Mouse (Mus musculus) mature B cell (primary cell): ENCODE results near the gene C3ar1.

ENCODE experiments used
- in situ Hi-C: fragments of 300-500 bp; cut with MboI; formaldehyde crosslinking; loops from 2 replicates; pipeline ENCODE4 v1.14.3; 2019

C3ar1 gene

DNA sequence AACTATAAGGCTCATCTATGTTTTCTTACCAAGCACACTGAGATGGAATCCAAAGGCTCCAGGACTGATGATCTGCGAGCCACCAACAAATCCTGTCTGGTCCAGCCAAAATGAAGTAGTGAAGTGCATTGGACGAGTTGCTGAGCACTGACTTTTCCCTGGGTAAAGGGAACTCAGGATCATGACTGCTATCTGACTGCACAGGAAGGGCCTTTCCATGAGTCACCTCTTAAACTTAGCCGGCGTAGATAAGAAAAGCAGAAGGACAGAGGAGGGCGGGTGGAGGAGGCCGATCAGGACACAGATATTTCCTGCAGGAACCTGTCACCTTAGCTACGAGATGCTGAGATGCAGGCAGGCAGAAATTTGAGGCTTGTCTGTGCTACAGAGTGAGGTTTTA is at the start of gene C3ar1:
TSS of gene C3ar1 (minus strand) at position 207 of the 400 bp plus-strand sequence.
- in situ Hi-C loops: no loop called here

DNA sequence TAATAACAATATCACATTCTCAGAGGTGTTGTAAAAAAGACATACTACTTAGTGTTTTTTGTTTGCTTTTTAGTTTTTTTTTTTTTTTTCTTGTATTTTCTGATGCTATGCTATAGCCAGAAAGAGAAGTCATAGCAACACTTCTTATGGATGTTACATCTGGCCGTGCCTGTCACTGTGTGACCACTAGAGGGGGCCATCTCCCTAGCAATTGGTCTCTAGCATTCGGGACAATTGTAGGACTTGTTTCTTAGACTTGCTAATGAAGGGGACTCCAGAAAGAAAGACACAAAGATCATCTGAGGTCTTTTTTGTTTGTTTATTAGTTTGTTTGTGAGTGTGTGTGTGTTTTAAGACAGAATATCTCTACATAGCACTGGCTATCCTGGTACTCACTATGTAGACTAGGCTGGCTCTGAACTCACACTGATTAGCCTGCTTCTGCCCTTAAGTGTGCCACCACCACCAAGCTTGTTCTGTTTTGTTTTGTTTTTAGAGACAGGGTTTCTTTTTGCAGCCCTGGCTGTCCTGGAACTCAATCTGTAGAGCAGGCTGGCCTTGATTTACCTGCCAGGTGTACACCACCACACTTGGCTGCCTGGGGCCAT is 36.6 kb upstream of the C3ar1 start:
- in situ Hi-C loops: loop anchor here (25.0 kb wide), 2 partner anchors 1370 to 1495 kb away; no protein-coding TSS in a partner anchor

DNA sequence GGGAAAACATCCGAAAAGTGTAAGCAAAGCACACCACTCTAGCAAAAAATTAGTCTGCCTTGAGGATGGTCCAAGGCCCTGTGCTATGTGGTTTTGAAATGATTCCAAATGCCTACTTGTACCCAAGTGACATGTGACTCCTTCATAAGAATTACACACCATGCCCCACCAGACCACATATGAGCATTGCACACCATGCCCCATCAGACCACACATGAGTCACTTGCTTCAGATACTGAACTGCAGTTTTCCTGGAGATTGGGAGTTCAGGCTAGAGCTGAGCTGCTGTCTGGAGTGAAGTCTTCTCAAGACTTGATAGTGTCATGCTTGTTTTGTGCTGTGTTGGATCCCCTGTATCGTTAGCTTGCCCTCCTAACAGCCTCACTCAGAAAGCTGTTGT is 33.6 kb upstream of the C3ar1 start:
- in situ Hi-C loops: loop anchor here (25.0 kb wide), 2 partner anchors 1373 to 1498 kb away; no protein-coding TSS in a partner anchor

DNA sequence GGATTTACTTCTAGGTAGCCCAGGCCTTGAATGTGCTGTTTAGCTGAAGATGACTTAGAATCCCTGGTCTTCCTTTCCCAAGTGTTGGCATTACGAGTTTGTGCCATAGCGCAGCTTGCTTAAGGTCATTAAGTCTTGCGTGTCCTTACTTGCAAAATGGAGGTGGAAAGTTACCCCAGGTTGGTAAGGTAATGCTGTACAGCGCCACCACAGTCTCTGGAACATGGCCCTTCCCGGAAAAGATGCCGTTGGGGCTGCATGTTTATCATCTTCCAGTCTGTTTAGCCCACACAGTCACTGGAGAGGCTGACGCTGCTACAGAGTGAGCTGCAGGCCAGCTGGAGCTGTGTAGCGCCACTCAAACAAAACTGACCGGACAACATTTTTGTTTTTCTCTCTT is 27.6 kb upstream of the C3ar1 start:
- in situ Hi-C loops: loop anchor here (25.0 kb wide), 2 partner anchors 1379 to 1504 kb away; no protein-coding TSS in a partner anchor

DNA sequence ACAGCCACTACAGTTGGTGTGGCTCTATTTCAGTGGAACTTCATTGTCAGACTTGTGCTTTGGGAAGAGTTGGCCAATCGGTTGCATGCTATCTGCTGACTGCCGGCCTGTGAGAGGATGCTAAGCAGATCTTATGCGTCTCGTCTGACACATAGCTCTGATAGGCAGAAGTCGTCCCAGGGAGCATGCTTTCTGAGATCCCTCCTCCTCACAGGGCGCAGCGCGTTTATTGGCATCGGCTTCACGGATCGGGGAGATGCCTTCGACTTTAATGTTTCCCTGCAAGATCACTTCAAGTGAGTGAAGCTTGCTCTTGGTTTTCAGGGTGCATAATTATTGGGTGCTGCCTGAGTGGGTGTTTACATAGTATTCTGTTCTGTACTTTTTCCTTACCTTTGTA is 25.3 kb upstream of the C3ar1 start:
- in situ Hi-C loops: loop anchor here (25.0 kb wide), 2 partner anchors 1381 to 1506 kb away; no protein-coding TSS in a partner anchor

DNA sequence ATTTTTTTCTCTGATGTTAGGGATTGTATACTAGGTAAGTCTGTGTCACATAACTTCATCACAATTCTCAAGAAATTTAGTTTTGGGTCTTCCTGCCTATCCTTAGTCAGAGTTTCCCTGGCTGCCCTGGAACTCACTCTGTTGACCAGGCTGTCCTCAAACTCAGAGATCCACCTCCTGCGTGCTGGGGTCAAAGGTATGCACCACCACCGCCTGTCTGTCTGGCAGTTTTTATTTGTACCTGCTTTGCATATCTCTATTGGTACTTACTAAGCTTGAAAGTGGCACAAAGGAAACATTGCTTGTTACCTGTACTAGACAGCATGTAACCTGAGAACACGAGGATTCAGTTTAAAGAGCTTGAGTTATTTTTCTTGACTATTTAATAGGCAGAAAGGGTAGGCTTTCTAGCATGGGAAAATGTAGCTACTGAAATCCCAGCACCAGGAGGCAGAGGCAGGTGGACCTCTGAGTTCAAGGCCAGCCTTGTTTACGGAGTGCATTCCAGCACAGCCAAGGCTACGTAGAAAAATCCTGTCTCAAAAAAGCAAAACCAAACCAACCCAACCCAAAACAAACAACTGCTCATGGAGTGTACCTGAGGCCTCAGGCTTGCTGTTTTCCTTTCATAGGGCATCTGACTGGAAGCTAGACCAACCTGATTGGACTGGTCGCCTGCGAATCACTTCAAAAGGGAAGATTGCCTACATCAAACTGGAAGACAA is 24.0 kb upstream of the C3ar1 start:
- in situ Hi-C loops: loop anchor here (25.0 kb wide), 2 partner anchors 1382 to 1507 kb away; no protein-coding TSS in a partner anchor

DNA sequence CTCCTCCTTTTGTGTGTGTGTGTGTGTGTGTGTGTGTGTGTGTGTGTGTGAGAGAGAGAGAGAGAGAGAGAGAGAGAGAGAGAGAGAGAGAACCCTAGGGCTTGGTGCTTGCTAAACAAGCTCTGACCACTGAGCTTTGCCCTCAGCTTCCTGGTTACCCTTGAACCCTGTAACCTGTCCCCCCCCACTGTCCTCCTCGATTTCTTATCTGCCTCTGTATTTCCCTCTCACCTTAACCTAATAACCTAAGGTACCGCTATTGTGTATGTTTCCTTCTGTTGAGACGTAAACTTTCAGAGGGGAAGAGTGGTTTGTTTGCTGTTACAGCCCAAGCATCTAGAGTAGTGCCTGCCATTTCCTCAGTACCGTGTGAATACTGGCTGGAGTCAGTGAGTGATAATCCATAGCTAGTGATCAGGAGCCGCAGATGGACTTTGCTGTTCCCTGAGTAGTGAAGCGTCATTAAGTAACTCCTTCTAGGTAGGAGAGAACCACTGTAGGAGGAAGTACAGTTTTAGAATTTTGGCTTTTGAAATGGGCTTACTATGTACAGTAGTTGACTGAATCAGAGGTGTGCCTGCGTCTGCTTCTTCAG is 23.3 kb upstream of the C3ar1 start:
- in situ Hi-C loops: loop anchor here (25.0 kb wide), 2 partner anchors 1383 to 1508 kb away; no protein-coding TSS in a partner anchor

DNA sequence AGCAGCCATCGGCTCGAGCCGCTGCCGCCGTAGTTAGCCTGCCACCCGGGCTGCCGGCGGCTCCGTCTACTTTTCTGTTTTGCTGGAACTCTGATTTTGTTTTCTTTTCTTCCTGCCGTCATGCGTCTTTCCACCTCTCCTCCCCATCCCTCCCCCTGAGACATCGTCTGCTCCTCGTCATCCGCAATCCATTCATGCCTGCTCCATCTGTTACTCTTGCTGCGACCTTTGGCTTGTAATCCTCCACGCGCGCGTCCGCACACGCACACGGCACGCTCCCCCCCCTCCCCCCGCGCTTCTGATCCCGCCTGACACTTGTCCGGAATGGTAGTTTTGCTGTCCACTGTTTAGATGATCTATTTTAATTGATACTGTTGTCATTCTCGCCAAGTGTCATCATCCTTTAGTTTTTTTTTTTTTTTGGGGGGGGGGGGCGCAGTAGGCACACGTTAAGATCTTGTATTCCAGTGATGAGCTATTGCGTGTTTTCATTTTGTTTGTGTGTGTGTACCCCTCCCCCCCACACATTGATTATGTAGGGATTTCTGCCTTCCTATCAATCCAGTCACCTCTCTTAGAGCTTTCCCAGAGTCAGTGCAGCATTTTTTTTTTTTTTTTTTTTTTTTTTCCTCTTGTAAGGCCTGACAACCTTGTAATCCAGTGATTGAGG is 18.9 kb upstream of the C3ar1 start:
- in situ Hi-C loops: loop anchor here (5.0 to 25.0 kb wide), 3 partner anchors 63 to 1512 kb away; no protein-coding TSS in a partner anchor

DNA sequence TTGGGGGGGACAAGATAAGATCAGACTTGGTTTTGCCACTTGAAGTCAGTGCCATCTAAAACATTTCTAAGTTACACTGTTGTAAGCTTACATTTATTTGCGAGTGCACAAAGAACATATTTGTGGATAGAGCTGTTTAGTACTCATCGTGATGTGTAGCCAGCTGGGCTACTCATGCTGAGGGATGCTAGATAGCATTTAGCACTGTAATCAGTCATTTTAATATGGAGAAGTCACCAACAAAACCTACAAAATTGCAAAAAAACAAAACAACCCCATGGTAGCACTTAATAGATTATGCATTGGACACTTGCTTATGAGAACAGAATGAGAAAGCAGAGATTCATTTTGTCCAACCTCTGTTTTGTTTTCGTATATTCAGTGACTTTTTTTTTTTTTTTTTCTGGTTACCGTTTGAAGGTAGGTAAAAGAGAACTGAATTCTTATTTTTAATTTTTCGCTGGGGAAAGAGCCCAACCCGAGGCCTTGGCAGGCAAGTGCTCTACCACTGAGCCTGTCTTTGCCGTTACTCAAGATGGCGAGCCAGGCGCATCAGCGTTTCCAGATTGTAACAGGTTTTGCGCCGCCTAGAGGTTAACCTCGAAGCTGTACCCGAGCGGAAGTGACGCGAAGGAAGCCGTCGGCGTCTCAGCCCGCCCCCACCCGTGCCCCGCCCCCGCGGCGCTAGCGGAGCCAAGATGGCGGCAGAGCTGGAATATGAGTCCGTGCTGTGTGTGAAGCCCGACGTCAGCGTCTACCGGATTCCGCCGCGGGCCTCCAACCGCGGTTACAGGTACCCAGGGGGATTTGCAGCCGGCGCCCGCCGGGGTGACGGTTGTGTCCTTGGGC is 18.1 kb upstream of the C3ar1 start, which contains the start of gene Necap1:
TSS of gene Necap1 (plus strand) at position 604 of the 849 bp plus-strand sequence.
- in situ Hi-C loops: loop anchor here (5.0 kb wide), 1 partner anchor 62 kb away; no protein-coding TSS in a partner anchor

DNA sequence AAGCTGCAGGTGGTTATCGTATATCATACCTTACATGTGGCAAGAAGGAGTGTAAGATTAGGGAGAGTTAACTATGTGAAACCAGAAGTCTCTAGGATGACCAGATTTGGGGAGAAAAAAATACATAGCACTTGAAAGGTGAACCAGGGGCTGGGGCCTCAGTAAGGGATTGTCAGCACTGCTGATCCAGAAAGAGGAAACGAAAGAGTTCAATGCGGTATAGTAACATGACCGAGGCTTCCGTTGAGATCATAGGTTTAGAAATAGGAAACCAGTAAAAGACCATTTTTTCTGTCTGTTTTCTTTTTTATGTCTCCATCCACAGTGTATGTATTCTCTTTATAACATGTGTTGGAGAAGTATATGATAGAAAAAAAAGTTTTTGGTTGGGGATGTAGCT is 16.8 kb upstream of the C3ar1 start:
- in situ Hi-C loops: loop anchor here (5.0 kb wide), 1 partner anchor 60 kb away; no protein-coding TSS in a partner anchor

DNA sequence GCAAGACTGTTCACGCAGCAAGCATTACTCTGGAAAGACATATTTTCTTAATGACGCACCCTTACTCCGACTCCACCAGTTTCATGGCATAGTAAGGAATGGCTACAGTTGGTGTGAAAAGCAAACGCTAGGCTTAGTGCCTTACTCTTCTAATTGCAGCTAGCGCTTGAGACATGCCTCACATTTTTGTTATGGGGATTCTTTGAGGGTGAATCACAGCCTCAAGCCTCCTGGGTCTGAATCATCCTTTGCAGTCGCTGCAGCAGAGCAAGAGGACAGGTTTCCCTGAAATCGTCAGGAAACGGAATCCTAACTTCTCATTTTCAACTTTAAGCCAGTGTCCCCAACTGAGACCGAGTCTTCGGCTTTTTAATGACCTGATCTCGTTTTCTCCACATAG is 13.9 kb upstream of the C3ar1 start:
- in situ Hi-C loops: loop anchor here (5.0 kb wide), 1 partner anchor 58 kb away; no protein-coding TSS in a partner anchor

DNA sequence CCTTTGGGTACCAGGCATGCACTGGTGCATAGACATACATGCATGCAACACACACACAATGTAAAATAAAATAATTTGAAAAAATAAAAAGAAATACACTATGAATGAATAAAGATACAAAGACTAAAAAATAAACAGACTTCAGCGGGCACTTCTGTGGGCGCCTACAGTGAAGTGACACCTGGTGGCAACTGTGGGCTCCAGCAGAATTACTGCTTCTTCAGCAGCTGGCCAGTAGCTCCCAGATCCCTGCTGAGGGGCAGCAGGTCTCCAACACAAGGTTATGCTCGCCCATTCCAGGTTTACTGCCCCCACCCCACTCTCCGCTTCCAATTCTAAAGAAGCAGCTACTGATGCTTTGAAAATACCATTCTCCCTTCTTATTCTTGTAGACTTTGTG is 12.0 kb upstream of the C3ar1 start:
- in situ Hi-C loops: no loop called here

DNA sequence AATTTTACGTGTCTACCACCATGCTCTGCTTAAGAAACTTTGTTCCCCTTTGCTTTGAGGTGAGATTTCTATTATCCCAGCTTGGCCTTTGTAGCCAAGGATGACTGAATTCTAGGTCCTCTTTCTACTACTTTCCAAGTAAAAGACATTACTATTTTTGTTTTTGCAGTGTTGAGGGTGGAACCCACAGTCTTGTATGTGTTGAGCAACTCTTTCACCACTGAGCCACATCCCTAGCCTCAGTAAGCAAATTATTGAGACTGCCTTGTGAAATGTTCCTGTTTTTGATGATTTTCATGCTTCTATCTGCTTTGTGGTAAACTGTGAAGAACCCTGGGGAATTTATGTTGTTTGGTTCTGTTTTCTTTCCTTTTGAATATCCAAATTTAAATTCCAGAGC is 6.9 kb upstream of the C3ar1 start:
- in situ Hi-C loops: no loop called here

DNA sequence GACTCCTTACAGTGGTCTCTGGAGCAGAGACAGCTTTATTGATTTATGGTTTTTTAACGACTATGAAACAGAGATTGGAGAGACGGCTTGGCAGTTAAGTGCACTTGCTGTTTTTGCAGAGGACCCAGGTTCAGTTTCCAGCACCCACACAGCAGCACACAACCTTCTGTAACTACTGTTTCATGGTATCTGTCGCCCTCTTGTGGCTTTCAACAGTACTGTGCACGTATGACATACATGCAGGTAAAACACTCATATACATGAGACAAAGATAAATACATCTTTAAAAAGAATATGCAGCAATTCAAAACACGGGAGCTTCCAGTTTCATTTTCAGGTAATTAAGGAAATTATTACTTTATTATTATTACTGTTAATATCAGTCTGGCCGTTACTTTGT is 6.5 kb upstream of the C3ar1 start:
- in situ Hi-C loops: no loop called here

DNA sequence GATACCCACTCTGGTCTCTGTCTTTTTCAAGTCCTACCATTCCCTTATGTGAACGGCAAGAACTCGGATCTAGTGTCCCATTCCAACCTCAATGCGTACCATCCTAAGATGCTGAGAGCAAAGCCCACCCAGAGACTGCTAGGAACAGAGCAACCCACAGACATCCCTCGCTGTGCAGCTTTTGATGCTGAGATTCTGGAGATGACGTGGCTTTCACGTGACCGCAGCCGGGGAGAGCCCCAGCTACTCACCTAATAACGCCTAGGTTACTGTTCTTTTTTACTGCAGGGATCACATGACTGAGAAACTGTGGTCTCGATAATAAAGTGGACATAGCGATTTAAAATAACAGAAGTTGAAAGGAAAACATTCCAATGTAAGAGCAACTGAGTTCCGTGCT is 1.4 kb downstream of the C3ar1 start:
- in situ Hi-C loops: no loop called here

DNA sequence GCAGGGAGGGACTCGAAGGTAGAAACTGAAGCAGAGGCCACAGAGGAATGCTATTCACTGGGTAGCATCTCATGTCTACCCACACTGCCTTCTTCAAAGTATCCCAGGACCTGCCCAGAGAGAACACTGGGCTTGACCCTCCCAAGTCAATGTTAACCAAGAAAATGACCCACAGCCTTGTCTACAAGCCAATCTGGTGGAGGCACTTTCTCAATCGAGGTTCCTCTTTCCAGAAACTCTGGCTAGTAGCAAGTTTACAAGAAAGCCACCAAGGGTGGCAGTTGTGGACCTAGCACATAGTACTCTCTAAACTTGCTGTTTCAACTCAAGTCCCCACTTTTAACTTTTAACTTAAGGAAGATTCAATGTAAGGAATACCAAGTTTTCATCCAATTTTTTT is 3.3 kb downstream of the C3ar1 start:
- in situ Hi-C loops: no loop called here

DNA sequence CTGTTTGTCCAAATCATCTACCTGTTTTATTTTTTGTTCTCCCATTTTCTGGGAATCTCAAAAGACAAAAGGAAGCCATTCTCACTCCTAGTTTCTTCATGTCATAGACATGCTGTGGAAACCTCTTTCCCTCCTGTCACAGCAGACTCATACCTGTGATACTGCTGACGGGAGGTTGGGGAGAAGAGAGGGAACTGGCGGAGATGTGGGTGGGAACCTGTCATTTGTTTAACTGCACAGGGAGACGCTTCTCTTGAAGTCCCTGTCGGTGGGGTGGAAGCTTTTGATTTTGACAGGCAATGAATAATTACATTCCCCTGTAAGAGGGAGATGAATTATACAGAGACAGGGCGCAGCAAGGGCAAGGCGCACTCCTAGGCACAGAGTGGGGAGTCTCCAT is 12.2 kb downstream of the C3ar1 start:
- in situ Hi-C loops: no loop called here

DNA sequence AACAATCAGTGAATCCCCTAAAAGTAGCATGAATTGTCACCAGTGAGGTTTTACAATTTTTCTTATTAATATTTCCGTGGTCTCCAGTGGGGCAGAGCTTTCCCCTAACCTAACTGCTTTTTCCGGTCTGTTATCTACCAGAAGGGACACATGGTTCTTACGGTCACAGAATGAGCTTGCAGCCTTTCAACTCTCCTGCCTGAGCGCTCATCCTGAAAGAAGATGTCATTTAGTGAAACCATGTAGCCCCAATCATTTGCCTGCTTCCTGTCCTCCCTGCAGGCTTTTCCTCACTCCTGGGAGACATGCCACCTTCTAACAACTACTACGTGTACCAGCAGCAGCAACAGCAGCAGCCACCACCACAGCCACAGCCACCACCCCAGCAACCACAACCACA is 18.4 kb downstream of the C3ar1 start:
- in situ Hi-C loops: no loop called here

DNA sequence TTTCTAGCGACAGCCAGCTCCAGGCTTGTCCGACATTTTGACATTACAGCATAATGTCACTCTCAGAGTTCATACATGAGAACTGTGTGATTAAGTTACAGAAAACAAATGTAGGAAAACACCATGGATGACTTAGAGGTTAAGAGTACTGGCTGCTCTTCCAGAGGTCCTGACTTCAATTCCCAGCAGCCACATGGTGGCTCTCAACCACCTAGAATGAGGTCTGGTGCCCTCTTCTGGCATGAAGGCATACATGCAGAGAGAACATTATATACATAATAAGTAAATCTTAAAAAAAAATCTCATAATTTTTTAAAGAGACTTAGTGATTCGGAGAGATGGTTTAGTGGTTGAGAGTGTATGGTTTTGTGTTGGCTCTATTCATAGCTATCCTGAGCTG is 19.0 kb downstream of the C3ar1 start:
- in situ Hi-C loops: no loop called here

DNA sequence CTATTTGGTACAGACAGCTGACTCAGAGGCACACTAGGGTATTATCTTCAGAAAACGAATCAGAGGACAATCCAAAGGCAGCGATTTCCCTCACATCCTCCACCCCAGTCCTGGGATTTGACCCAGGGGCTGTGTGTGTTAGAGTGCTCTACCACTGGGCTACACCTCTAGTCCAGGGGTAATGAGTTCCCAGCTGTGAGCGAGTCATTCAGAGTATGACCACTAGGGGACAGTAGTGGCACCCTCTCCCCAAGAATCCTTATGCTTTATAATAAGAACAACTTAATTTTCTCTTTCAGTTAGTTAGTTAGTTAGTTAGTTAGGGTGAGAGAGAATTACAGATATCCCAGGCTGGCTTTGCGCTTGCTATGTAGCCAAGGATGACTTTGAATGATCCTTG is 21.6 kb downstream of the C3ar1 start:
- in situ Hi-C loops: no loop called here

DNA sequence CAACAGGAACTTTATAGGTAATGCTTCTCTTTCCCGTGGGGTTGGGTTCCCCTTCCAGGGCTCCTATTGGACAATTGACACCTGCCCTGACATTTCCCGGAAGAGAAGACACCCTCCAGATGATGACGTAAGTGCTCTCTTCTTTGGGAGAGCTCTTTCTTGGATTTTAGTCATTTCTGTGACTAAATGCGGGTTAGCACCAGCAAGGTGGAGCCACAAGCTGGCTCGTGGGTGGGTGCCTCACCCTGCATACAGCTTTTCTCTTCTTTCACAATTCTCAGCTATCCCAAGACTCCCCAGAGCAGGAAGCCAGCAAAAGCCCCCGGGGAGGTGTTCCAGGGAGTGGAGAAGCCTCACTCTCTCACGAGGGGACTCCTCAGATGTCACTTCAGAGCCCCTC is 23.1 kb downstream of the C3ar1 start:
- in situ Hi-C loops: no loop called here
